Mouse (Mus musculus) cortical plate, adult 2 months (tissue): ENCODE results near the gene Kcna7. TPM values are rescaled to one million over a fixed set of nuclear protein-coding genes. Genes with fewer than 3 reads are reported as not detected.
A peak's percentile ranks its signal among the peaks of the same experiment; 100 is the strongest.

Experiments
- H3K27ac ChIP-seq: fragments of 200-500 bp; 2 replicates; pipeline ENCODE4 v1.5.1; 2012; ENCODE audit warnings: low read length, control low read depth, inconsistent platforms; ENCODE audit not compliant: insufficient read depth
- H3K4me1 ChIP-seq: fragments of 200-500 bp; 2 replicates; pipeline ENCODE4 v1.6.1; 2011; ENCODE audit warnings: low read length; ENCODE audit not compliant: control insufficient read depth, insufficient read depth
- H3K4me3 ChIP-seq: fragments of 200-500 bp; 2 replicates; pipeline ENCODE4 v1.5.1; 2011; ENCODE audit warnings: mild to moderate bottlenecking, low read length, control low read depth; ENCODE audit not compliant: insufficient read depth
- CTCF ChIP-seq: fragments of 200-500 bp; IDR thresholded peaks from 2 replicates; pipeline ENCODE4 v1.5.1; 2011; ENCODE audit warnings: mild to moderate bottlenecking, control low read depth, low read length; ENCODE audit not compliant: insufficient read depth; ENCODE audit errors: extremely low read depth
- POLR2A ChIP-seq: fragments of 200-500 bp; IDR thresholded peaks from 2 replicates; pipeline ENCODE4 v1.6.1; 2011; ENCODE audit warnings: mild to moderate bottlenecking, low read length, control low read depth; ENCODE audit not compliant: insufficient read depth; ENCODE audit errors: extremely low read depth
- polyA plus RNA-seq: library from polyadenylated mRNA; depleted of rRNA; stranded (reverse); fragments of >200 nt; gene quantifications from 2 replicates; pipeline ENCODE4 v1.2.3, GENCODE M21; 2012

Kcna7 gene
- polyA plus RNA-seq, 1 experiment: not detected

DNA sequence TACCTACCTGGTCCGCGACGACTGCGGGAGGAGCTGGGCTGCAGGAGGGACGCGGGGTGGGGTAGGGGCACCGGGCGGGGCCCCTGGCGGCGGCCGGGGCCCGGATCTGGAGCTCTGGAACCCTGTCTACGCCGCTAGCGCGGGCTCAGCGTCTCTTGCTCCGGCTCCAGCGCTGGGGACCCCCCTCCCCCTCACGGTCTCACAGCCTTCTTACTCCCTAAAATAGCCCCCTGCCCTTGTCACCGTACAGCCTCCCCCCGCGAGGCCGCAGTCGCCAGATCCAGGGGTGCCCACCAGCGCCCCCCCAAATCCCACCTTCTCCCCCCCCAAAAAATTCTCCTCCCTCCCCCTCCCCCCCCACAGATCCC lies 38.8 kb upstream of the Kcna7 start, which contains the start of gene Ppfia3:
Gene Ppfia3, minus strand, starts transcription at position 368 of the 368 bp plus-strand sequence.
- peaks cover 4% of the 10 kb centered on the region; the same call in 1 of the 2 replicates for H3K4me1 ChIP-seq
- TF ChIP-seq POLR2A: peak; percentile 28; the same call in 1 of the 2 replicates
- no peak for TF ChIP-seq CTCF
- peak within 1 kb of the TSS; percentile 90 for H3K4me3 ChIP-seq

DNA sequence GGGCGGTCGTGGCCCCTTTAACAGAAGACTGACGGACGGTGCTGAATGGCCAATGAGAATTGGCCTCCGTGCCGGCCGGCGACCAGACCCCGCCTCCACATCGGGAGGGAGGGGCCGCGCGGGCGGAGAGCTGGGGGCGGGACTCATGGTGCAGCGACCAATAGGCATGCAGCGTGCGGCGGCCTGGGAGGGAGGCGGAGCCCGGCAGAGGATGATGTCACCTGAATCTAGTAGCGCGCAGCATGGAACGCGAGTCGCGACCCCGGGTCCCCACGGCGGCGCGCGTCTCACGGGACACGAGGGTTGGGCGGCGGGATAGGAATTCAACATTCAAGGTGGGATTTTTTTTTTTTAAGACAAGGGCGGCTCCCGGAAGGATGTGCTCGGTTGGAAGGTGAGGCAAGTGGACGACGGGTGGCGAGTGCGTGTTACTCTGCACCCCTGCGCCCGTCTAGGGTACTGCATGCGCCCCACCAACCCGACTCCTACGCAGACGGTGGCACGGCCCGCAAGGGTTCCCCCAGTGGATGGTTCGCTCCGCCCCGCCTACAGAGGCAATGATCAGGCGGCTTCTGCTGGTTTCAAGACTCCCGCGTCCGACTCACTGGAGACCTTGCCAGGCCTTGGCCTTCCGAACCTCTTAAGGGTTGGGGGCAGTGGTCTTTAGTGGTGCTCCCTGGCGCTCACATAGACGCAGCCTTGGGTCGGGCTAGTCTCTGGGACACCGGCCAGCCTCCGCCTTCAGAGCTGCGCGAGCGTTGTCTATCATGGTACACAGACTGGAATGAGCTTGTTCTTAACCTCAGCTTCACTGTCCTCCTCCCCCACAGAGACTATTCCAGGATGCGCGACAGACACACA lies 38.2 kb upstream of the Kcna7 start:
- H3K4me3 ChIP-seq: peak overlapping the region; percentile 90
- peak overlapping the region; percentile 45 for H3K27ac ChIP-seq
- peaks cover 4% of the 10 kb centered on the region; the same call in 1 of the 2 replicates for H3K4me1 ChIP-seq
- TF ChIP-seq CTCF: peak; percentile 29; the same call in 1 of the 2 replicates
- TF ChIP-seq POLR2A: peak; percentile 55; the same call in 1 of the 2 replicates

More for the DNA sequence above, 38.8 kb upstream of the Kcna7 start, which contains the start of gene Ppfia3:
- peak within 1 kb of the TSS; percentile 70 for H3K27ac ChIP-seq

GRCm38 (mm10) chr7:45368178-45368577 lies 37.3 kb upstream of the Kcna7 start:
- TF ChIP-seq CTCF: no peak
- 0 out of 2 replicates have a peak, but pooled peaks have one; percentile 10 for TF ChIP-seq POLR2A
- H3K27ac ChIP-seq: peak overlapping the region; percentile 45
- H3K4me1 ChIP-seq: peaks cover 4% of the 10 kb centered on the region; the same call in 1 of the 2 replicates
- peak overlapping the region; percentile 90 for H3K4me3 ChIP-seq

DNA sequence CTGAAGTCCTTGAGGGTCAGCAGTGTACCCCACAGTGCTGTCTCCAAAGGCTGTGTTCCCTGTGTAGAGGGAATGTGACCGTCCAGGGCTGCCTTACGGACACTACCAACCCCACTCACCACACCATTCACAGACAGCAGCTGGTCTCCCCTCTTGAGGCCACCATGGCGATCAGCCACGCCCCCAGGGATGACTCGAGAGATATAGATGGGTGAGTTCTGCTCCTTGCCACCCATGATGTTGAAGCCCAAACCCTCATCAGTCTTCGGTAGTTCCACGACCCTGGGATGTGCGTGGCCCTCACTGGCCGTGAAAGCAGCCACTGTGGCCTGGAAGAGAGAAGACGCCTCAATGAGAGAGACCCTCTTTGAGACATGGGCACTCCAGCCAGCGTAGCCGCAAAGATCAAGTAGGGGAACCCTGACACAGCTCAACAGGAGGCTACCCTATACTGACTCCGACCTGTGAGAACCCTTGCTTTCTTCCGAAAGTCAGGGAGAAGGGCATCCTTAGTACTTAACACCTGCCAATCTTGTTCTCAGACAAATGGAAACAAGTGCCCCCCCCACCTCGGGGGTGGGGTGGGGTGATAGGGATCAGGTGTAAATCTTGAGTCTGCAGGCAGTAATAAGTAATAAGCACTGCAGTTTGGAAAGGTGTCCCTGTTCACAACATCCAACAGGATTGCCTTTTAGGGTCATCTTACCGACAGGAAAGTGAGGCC lies 36.3 kb upstream of the Kcna7 start:
- H3K4me1 ChIP-seq: peaks cover 3% of the 10 kb centered on the region; the same call in 1 of the 2 replicates
- peak overlapping the region; percentile 90 for H3K4me3 ChIP-seq
- TF ChIP-seq POLR2A (no peak), CTCF (no peak)
- peak overlapping the region; percentile 73; the same call in 1 of the 2 replicates for H3K27ac ChIP-seq

- peak overlapping the region; percentile 90 for H3K4me3 ChIP-seq
- TF ChIP-seq CTCF: no peak
- TF ChIP-seq POLR2A: 0 out of 2 replicates have a peak, but pooled peaks have one; percentile 1
- H3K27ac ChIP-seq: peak overlapping the region; percentile 73
- H3K4me1 ChIP-seq: peaks cover 3% of the 10 kb centered on the region; the same call in 1 of the 2 replicates
Observed at GRCm38 (mm10) chr7:45369836-45370474, 35.5 kb upstream of the Kcna7 start.

- Histone ChIP-seq H3K27ac (peak within 1 kb of the TSS; percentile 73), H3K4me3 (peak within 1 kb of the TSS; percentile 90), H3K4me1 (peaks cover 3% of the 10 kb centered on the region; the same call in 1 of the 2 replicates)
- TF ChIP-seq CTCF: no peak
- 0 out of 2 replicates have a peak, but pooled peaks have one; percentile 64 for TF ChIP-seq POLR2A
Observed at GRCm38 (mm10) chr7:45370475-45371311, 34.8 kb upstream of the Kcna7 start, which contains the start of gene Lin7b. Gene Lin7b (minus strand): TSS chr7:45370583.

GRCm38 (mm10) chr7:45372371-45372770 lies 33.1 kb upstream of the Kcna7 start:
- Histone ChIP-seq H3K4me1 (peaks cover 3% of the 10 kb centered on the region; the same call in 1 of the 2 replicates), H3K4me3 (no peak overlapping the region), H3K27ac (no peak overlapping the region)
- no peak for TF ChIP-seq POLR2A
- TF ChIP-seq CTCF: no peak

- Histone ChIP-seq H3K4me3 (no peak overlapping the region), H3K27ac (no peak overlapping the region), H3K4me1 (no peaks in the 10 kb centered on the region; the same call in 1 of the 2 replicates)
- TF ChIP-seq POLR2A (no peak), CTCF (no peak)
Observed at GRCm38 (mm10) chr7:45374620-45375019, 30.8 kb upstream of the Kcna7 start.

DNA sequence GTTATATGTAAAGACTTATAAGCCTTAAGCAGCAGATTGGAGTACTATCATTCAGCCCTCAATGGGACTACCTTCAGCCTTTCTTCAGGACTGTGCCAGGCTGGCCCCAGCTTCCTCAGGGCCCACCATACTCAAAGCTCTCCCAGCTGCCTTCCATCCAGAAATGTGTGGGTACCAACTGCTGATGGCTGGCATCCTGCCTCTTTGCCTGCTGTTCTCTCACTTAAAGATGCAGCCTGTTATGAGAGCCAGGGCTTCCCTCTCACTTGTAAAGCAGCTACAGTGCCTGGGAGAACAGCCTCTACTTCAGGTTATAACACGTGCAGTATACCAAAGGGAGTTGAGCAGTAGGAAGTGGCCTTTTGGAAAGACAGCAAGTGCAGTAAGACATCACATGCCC lies 29.4 kb upstream of the Kcna7 start:
- TF ChIP-seq CTCF: no peak
- TF ChIP-seq POLR2A: no peak
- Histone ChIP-seq H3K27ac (no peak overlapping the region), H3K4me1 (no peaks in the 10 kb centered on the region; the same call in 1 of the 2 replicates), H3K4me3 (no peak overlapping the region)
